20 mouse cellular contexts compared by ENCODE assay signal in the genomic region with DNA sequence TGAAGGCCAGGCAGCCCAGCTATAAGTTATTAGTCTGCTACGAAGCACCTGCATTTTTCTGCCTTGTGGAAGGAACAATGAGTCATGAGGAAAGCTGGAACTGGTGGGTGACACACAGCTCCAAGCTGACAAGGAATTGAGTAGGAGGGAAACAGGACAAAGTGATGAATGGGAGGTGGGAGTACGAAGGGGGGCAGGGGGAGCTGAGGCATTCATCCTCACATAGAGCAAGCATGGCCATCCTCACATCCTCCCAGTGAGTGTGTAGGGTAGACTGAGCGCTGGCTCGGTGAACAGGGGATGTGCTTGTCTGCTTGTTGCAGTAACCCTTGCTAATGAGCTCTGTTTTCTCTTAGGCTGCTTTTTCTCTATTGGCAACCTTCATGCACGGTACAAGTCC.
A peak's percentile ranks its signal among the peaks of the same experiment; 100 is the strongest.
DNase-seq lines count a peak whose midpoint lies in the region; ATAC-seq and TF ChIP-seq lines count a peak whose summit lies in the region.
"Had no signal": no experiment of that assay in that cellular context is flagged by ENCODE, and none has a peak within 500 bp of the region (broad histone marks: within the 10 kb centered on the region; RNA-seq: fewer than 3 reads in every experiment).

No protein-coding gene starts in this region.

- no peaks in the 10 kb centered on the region for H3K4me1 ChIP-seq in hindbrain, postnatal 0 days (ENCODE audit: insufficient read depth, low read length)
- H3K4me1 ChIP-seq in hindbrain, embryonic 10.5 days (replicated peaks), result no peaks in the 10 kb centered on the region
- H3K4me1 ChIP-seq in midbrain, embryonic 10.5 days, result 0 out of 2 replicates have a peak, but pooled peaks cover 4% of the 10 kb centered on the region
- H3K4me1 ChIP-seq: forebrain, embryonic 12.5 days; hindbrain, embryonic 12.5 days had no signal

- DNase-seq in hindbrain, postnatal 0 days (ENCODE audit: low spot score), result no peak
- no peak for DNase-seq in hindbrain, embryonic 10.5 days (ENCODE audit: low spot score)
- DNase-seq in left cerebral cortex, adult 18-20 months (ENCODE audit: low spot score in 2 of 2), result peak; percentile 50 to 55
- no peak for DNase-seq in left cerebral cortex, postnatal 4 days
- peak; percentile 58 to 65 for DNase-seq in left cerebral cortex, adult 9 months (ENCODE audit: low spot score in 2 of 2)
- peak; percentile 43 to 52 for DNase-seq in right cerebral cortex, postnatal 10 days (ENCODE audit: low spot score in 2 of 2)
- no peak for DNase-seq in cerebellum, postnatal 36 days
- no peak for DNase-seq in midbrain, embryonic 10.5 days (ENCODE audit: low spot score)
- DNase-seq: adrenal gland, postnatal 36 days; cerebellum, postnatal 14 days; gastrocnemius, postnatal 14 days; kidney, adult 11 months; kidney, postnatal 36 days; thymus, adult 18-20 months had no signal

- no peaks in the 10 kb centered on the region for H3K9me3 ChIP-seq in hindbrain, postnatal 0 days (ENCODE audit: low read length)
- H3K9me3 ChIP-seq in hindbrain, embryonic 10.5 days, result no peaks in the 10 kb centered on the region
- no peaks in the 10 kb centered on the region for H3K9me3 ChIP-seq in midbrain, embryonic 10.5 days (replicated peaks)
- H3K9me3 ChIP-seq: forebrain, embryonic 12.5 days; hindbrain, embryonic 12.5 days; limb, embryonic 13.5 days had no signal

- TF ChIP-seq CTCF in hindbrain, postnatal 0 days (IDR thresholded peaks at IDR 0.05; ENCODE audit: low read depth), result no peak

- WGBS in hindbrain, postnatal 0 days, result 82% methylated on average over 5 of the region's 5 CpGs
- WGBS in hindbrain, embryonic 10.5 days, result 78% methylated on average over 5 of the region's 5 CpGs
- 85% methylated on average over 5 of the region's 5 CpGs for WGBS in midbrain, embryonic 10.5 days

- intact Hi-C loops in left cerebral cortex, postnatal 4 days (cut with DNase I), result no loop called here

- H3K9ac ChIP-seq in hindbrain, postnatal 0 days (replicated peaks; ENCODE audit: low read length), result no peak overlapping the region
- H3K9ac ChIP-seq: forebrain, embryonic 12.5 days; hindbrain, embryonic 12.5 days; limb, embryonic 13.5 days; liver, embryonic 14.5 days had no signal

- no peaks in the 10 kb centered on the region for H3K27me3 ChIP-seq in hindbrain, postnatal 0 days (ENCODE audit: insufficient read depth, low read length)
- H3K27me3 ChIP-seq in hindbrain, embryonic 10.5 days (ENCODE audit: insufficient read depth, poor library complexity, severe bottlenecking), result no peaks in the 10 kb centered on the region
- no peaks in the 10 kb centered on the region for H3K27me3 ChIP-seq in midbrain, embryonic 10.5 days (ENCODE audit: low read depth, poor library complexity, severe bottlenecking)
- H3K27me3 ChIP-seq: hindbrain, embryonic 12.5 days had no signal

- H3K4me3 ChIP-seq in hindbrain, postnatal 0 days (ENCODE audit: low read length), result no peak overlapping the region
- no peak overlapping the region for H3K4me3 ChIP-seq in hindbrain, embryonic 10.5 days
- no peak overlapping the region for H3K4me3 ChIP-seq in midbrain, embryonic 10.5 days
- H3K4me3 ChIP-seq: forebrain, embryonic 12.5 days; hindbrain, embryonic 12.5 days; limb, embryonic 13.5 days had no signal

- H3K27ac ChIP-seq in hindbrain, postnatal 0 days, result 0 out of 2 replicates have a peak overlapping the region, but pooled peaks have one; percentile 41
- no peak overlapping the region for H3K27ac ChIP-seq in hindbrain, embryonic 10.5 days
- H3K27ac ChIP-seq in midbrain, embryonic 10.5 days (replicated peaks), result no peak overlapping the region
- H3K27ac ChIP-seq: forebrain, embryonic 12.5 days; hindbrain, embryonic 12.5 days; limb, embryonic 13.5 days; liver, embryonic 14.5 days had no signal

- no peaks in the 10 kb centered on the region for H3K36me3 ChIP-seq in hindbrain, postnatal 0 days (ENCODE audit: insufficient read depth, low read length)
- no peaks in the 10 kb centered on the region for H3K36me3 ChIP-seq in hindbrain, embryonic 10.5 days
- H3K36me3 ChIP-seq in midbrain, embryonic 10.5 days, result no peaks in the 10 kb centered on the region
- H3K36me3 ChIP-seq: forebrain, embryonic 12.5 days; hindbrain, embryonic 12.5 days; limb, embryonic 13.5 days had no signal

- H3K4me2 ChIP-seq in hindbrain, postnatal 0 days (ENCODE audit: low read depth, low read length), result no peak overlapping the region
- H3K4me2 ChIP-seq: forebrain, embryonic 12.5 days; hindbrain, embryonic 12.5 days; limb, embryonic 13.5 days had no signal

- ATAC-seq in hindbrain, postnatal 0 days, result 0 out of 2 replicates have a peak, but pooled peaks have one; percentile 24
- ATAC-seq: lung, postnatal 0 days; midbrain, embryonic 16.5 days had no signal

Comparison
In these comparisons a context has a peak if more than half of its experiments do, and no peak if none do; other contexts are left out.
1. DNase-seq: peak in left cerebral cortex, adult 18-20 months (2 of 2), left cerebral cortex, adult 9 months (2 of 2) and right cerebral cortex, postnatal 10 days (2 of 2); none in hindbrain, postnatal 0 days (single experiment), hindbrain, embryonic 10.5 days (single experiment), left cerebral cortex, postnatal 4 days (single experiment), cerebellum, postnatal 36 days (0 of 2) and midbrain, embryonic 10.5 days (single experiment).